Mouse (Mus musculus) regulatory T cell (primary cell): ENCODE results near the gene Ube2f.

Source experiments
- in situ Hi-C: fragments of 300-600 bp; cut with MboI, MseI; formaldehyde crosslinking; loops from one replicate; pipeline ENCODE4 v1.15.1; 2025; ENCODE audit warnings: high pct_unique_total_duplicates

The Ube2f gene

GRCm38 (mm10) chr1:91249564-91250414 lies at the start of gene Ube2f:
TSS of gene Ube2f (plus strand) at chr1:91250304.
- in situ Hi-C loops: no loop called here

GRCm38 (mm10) chr1:91201122-91201521 lies 49.0 kb upstream of the Ube2f start:
- in situ Hi-C loops: loop anchor here (10.0 kb wide), 1 partner anchor 1744 kb away; no protein-coding TSS in a partner anchor

DNA sequence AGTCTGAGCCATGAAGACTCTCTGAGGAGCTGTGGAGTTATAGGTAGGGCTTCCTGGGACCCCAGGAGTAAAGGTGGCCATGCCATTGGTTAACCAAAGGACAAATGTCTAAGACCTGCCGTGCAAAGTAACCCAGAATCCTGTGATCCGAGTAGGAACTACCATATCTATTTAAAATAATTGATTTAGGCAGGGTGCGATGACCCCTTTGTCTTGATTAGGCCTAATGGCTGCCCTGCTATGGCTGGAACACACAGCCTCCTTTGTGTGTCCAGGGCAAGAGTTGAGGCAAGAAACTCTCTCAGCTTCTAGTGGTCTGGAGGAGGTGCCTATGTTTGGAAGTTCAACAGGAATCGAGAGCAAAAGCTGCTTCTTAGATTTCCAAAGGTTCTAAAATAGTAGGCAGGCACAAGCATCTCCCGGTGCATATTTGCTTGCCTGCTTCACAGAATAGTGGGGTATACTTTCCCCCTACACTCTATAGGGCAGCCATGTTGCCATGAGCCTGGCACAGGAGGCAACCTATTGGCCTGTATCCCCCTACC lies 45.8 kb upstream of the Ube2f start:
- in situ Hi-C loops: loop anchor here (10.0 kb wide), 1 partner anchor 1741 kb away; no protein-coding TSS in a partner anchor

DNA sequence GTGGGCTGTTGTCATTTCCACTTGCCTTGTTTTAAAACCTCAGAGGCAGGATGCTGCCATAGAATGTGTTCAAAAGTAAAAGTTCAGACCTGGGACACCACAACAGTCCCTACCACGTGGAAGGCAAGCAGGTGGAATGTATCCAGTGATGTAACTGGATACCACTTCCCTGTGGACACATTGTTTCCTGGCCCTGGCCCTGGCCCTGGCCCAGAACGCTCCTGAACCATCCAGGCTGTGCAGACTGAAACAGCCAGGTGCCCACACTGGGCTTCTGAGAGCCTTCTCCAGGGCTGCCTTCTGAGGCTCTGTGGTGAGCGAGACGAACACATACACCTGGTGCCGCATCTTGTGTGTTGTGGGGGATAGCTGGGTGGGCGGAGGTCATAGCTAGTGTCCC lies 44.5 kb upstream of the Ube2f start:
- in situ Hi-C loops: loop anchor here (10.0 kb wide), 1 partner anchor 1739 kb away; no protein-coding TSS in a partner anchor

GRCm38 (mm10) chr1:91206336-91206735 lies 43.8 kb upstream of the Ube2f start:
- in situ Hi-C loops: loop anchor here (10.0 kb wide), 1 partner anchor 1738 kb away; no protein-coding TSS in a partner anchor

- in situ Hi-C loops: loop anchor here (10.0 kb wide), 1 partner anchor 1738 kb away; no protein-coding TSS in a partner anchor
Measured at GRCm38 (mm10) chr1:91206873-91207272, 43.2 kb upstream of the Ube2f start.

DNA sequence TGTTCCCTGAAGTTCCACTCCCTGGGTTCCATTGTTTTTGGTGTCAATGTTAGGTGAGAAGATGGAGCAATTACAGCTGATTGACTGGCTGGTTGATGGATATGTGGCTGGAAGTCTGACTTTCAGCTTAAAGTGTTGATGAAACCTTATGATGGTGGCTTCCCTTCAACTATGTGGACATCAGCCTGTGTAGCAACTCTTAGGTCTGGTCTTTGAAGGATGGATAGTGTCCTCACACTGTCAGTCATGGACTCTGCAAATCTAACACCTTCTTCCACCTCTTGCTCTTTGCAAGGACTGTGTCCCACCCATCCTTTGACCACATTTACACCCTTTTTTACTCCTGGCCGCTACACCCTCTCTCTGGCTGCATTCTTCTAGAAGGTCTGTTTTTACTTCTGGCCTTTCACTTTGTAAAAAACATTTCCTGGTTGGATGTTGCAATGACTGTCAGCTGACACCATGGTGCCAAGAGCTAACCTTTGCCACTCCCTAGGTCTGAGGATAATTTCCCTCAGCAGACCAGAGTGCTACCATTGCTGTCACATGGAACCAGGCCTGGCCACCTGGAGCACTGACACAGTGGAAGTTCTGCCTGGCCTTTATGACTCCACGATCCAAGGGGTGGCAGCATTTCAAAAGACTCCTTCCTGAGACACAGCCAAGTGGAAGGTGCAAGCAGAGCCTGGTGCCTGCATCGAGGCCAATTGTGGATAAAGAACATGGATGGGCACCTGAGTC lies 42.6 kb upstream of the Ube2f start:
- in situ Hi-C loops: loop anchor here (10.0 kb wide), 1 partner anchor 1737 kb away; no protein-coding TSS in a partner anchor

GRCm38 (mm10) chr1:91209343-91209742 lies 40.8 kb upstream of the Ube2f start:
- in situ Hi-C loops: loop anchor here (10.0 kb wide), 1 partner anchor 1735 kb away; no protein-coding TSS in a partner anchor

- in situ Hi-C loops: loop anchor here (10.0 kb wide), 1 partner anchor 1735 kb away; no protein-coding TSS in a partner anchor
Measured at GRCm38 (mm10) chr1:91209785-91210184, 40.3 kb upstream of the Ube2f start.

DNA sequence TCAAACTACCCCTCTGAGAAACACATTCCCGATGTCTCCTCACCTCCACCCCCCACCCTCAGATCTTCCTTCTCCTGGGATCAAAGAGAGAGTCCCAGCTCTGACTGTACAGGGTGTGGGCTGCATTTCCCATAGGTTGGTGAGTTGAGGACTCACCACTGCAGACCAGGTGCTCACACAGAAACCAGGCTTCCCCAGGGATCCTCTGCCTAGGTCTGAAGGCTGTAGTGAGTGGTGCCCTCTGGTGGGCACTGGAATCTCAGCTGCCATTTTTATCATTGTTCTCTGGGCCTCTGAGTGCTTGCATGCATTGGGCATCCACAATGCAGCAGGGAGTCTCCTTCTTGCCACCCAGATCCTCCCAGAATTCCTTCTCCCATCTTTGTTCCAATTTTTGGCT lies 39.0 kb upstream of the Ube2f start:
- in situ Hi-C loops: no loop called here

- in situ Hi-C loops: no loop called here
Measured at GRCm38 (mm10) chr1:91211591-91212008, 38.5 kb upstream of the Ube2f start.

DNA sequence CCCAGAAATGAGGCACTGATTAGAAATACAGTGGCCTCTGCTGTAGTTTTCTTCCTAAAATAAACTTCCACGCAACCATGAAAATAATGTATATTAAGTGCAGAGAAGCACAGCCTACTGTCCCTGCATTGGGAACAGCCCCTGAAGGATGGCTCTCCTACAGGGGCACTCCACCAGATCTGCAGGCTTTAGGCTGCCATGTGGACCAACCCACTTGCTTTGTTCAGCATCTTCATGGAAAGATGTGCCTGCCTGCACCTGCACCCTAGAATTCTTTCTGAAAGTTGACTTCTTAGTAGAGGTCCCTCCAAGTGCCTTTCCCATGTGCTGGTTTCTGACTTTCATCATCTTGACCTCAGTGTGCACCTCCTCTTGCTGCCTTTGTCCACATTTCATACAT lies 34.8 kb upstream of the Ube2f start:
- in situ Hi-C loops: no loop called here

DNA sequence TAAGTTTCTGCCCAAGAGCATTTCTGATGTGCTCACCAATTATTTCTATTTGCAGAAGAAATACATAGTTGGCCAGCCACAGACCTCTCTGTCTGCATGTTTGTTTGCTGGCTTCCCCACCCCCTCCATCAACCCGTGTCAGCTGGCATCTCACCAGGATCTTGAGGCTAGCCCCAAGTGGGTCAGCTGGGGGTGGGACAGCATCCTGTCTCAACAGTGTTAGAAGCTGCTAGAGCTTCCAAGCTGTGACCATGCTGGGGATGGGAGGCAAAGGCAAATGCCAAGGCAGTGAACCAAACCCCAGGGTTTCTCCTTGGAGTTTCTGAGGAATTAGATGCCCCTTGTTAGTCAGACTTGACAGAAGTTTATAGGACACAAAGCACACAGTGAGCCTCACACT lies 34.1 kb upstream of the Ube2f start:
- in situ Hi-C loops: no loop called here

- in situ Hi-C loops: no loop called here
Measured at GRCm38 (mm10) chr1:91216504-91217267, 33.4 kb upstream of the Ube2f start.

DNA sequence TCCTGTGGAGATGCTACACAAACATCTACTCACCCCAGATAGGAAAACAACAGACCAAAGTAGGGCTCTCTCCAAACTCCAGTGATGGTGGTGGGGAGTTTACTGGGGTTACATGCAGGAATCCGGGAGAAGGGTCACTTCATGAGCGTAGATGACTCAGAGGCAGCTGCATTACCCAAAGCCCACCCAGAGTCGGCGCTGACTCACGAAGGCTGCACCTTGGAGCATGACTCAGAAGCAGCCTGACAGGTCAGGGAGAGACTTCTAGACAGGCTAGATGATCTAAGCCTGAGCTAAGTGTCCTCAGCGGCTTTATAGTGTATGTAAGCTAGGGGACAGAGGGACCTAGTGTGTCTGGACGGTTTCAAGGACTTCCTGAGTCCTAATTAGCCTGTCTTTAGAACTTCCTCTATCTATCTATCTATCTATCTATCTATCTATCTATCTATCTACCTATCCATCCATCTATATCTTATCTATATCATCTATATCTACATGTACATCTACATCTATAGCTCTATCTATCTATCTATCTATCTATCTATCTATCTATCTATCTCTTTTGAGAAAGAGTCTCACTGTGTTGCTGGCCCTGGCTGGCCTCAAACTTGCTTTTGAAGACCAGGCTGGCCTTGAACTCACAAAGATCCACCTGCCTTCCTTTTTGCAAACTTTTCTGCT lies 30.3 kb upstream of the Ube2f start:
- in situ Hi-C loops: no loop called here

DNA sequence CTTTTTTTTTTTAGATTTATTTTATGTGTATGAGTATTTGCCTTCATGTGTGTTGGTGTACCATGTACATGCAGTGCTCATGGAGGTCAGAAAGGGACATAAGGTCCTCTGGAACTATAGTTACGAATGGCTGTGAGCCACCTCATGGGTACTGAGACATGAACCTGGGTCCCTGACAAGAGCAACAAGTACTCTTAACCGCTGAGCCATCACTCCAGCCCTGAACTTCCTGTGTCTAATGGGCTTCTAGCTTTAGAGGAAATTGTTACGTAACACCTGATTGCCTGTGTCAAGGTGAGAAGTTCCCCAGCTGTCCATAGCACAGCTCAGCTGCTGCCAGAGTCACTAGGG lies 29.8 kb upstream of the Ube2f start:
- in situ Hi-C loops: no loop called here

DNA sequence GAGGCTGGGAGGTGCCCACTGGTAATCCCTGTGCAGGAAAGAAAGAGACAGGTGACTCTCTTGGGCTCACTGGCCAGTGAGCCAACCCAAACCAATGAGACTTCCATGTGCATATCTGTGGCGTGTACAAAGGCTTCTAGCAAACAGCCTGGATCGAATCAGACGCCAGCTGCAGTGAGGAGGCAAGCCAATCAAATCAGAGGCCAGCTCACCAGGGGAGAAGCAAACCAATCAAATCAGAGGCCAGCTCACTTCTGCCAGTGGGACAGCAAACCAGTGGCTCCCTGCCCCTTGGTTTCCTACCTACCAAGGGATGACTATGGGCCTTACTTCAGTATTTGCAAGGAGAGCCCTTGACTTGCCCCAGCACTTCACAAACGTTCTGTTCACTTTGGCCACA lies 23.5 kb upstream of the Ube2f start:
- in situ Hi-C loops: no loop called here

DNA sequence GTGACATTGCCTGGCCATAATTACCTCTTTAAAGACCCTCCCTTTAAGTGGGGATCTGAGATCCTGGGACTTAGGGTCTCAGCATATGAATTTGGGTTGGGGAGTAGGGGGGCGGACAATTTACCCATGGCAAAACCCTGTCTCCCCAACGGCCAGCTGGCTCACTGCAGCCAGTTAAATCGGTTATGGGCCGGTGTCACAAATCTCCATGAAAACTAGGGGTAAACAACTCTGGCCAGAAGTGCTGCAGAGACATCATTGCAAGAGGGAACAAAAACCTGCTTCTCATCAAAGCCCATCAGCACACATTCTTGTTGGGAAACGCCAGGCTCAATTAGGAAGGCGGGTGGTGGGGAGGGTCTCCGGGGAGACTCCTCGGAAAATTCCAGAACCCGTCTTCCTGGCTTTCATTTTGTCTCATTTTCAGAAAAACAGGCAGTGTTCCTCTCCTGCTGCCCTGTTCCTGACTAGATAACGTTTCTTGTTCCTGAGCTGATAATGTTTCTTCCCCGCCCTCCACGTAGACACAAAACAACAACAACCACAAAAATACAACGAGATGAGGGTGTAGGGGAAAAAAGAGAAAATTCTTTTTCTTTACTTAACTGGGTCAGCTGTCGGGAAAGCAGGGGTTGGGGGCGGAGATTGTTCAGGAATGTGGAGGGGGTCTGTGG lies 22.6 kb upstream of the Ube2f start:
- in situ Hi-C loops: no loop called here

- in situ Hi-C loops: no loop called here
Measured at GRCm38 (mm10) chr1:91231142-91231541, 19.0 kb upstream of the Ube2f start.

GRCm38 (mm10) chr1:91231896-91232295 lies 18.2 kb upstream of the Ube2f start:
- in situ Hi-C loops: no loop called here
